Mouse (Mus musculus) hindbrain, embryonic 16.5 days (tissue): Measurements from ENCODE around the gene Zbtb8a. TPM values are rescaled to one million over a fixed set of nuclear protein-coding genes. Genes with fewer than 3 reads are reported as not detected.

Experiments
- ATAC-seq: fragments of 200-750 bp; cut with Nextera tagmentation; 2 replicates; pipeline ENCODE4 v1.8.0; 2017; ENCODE audit warnings: moderate TSS enrichment, moderate library complexity
- H3K27ac ChIP-seq: fragments of 300-500 bp; sonication (generic); 2 replicates; pipeline ENCODE4 v1.5.1; 2014; ENCODE audit warnings: low read depth, mild to moderate bottlenecking, control low read depth, low read length, moderate library complexity
- H3K27me3 ChIP-seq: fragments of 300-500 bp; sonication (generic); replicated peaks from 2 replicates; pipeline ENCODE4 v1.6.1; 2014; ENCODE audit warnings: low read length; ENCODE audit not compliant: control insufficient read depth, insufficient read depth
- H3K36me3 ChIP-seq: fragments of 300-500 bp; sonication (generic); 2 replicates; pipeline ENCODE4 v1.6.1; 2014; ENCODE audit warnings: mild to moderate bottlenecking, low read length, moderate library complexity, mixed read lengths; ENCODE audit not compliant: control insufficient read depth, insufficient read depth
- H3K4me1 ChIP-seq: fragments of 300-500 bp; sonication (generic); 2 replicates; pipeline ENCODE4 v1.6.1; 2014; ENCODE audit warnings: low read depth, low read length; ENCODE audit not compliant: control insufficient read depth, insufficient read depth
- H3K4me2 ChIP-seq: fragments of 300-500 bp; sonication (generic); 2 replicates; pipeline ENCODE4 v1.6.1; 2014; ENCODE audit warnings: mild to moderate bottlenecking, low read length, control low read depth, moderate library complexity
- H3K4me3 ChIP-seq: fragments of 300-500 bp; sonication (generic); 2 replicates; pipeline ENCODE4 v1.5.1; 2014; ENCODE audit warnings: mild to moderate bottlenecking, low read length, control low read depth, moderate library complexity
- H3K9ac ChIP-seq: fragments of 300-500 bp; sonication (generic); 2 replicates; pipeline ENCODE4 v1.6.1; 2014; ENCODE audit warnings: low read depth, mild to moderate bottlenecking, control low read depth, low read length, moderate library complexity
- H3K9me3 ChIP-seq: fragments of 300-500 bp; sonication (generic); 2 replicates; pipeline ENCODE4 v1.6.1; 2014; ENCODE audit warnings: mild to moderate bottlenecking, low read length, moderate library complexity; ENCODE audit not compliant: control insufficient read depth
- WGBS: fragments of 180-500 bp; shearing (Covaris S2); extraction: QIAGEN DNeasy Blood & Tissue Kit; methylation state at CpG from one replicate; pipeline ENCODE4 v1.1.7; 2014; 5-methylcytosine and 5-hydroxymethylcytosine counted together
- polyA plus RNA-seq: library from polyadenylated mRNA; unstranded; fragments of >200 nt; fragmentation: Nextera tagmentation; extraction: Ambion mirVana; gene quantifications from 2 replicates; pipeline ENCODE4 v1.2.1, GENCODE M21; 2015

The Zbtb8a gene
- polyA plus RNA-seq, 1 experiment from 2014 or later = 21.7 TPM

- H3K27ac ChIP-seq = no peak overlapping the region
- no peak overlapping the region for H3K9ac ChIP-seq
- no peaks in the 10 kb centered on the region for H3K4me1 ChIP-seq
- 40% methylated on average over 12 of the region's 12 CpGs for WGBS
- H3K27me3 ChIP-seq = no peaks in the 10 kb centered on the region
- H3K4me3 ChIP-seq = no peak overlapping the region
- ATAC-seq = no peak
- H3K36me3 ChIP-seq = no peaks in the 10 kb centered on the region
- no peak overlapping the region for H3K4me2 ChIP-seq
- H3K9me3 ChIP-seq = no peaks in the 10 kb centered on the region
Measured at GRCm38 (mm10) chr4:129394089-129394870, 16.4 kb upstream of the Zbtb8a start.

DNA sequence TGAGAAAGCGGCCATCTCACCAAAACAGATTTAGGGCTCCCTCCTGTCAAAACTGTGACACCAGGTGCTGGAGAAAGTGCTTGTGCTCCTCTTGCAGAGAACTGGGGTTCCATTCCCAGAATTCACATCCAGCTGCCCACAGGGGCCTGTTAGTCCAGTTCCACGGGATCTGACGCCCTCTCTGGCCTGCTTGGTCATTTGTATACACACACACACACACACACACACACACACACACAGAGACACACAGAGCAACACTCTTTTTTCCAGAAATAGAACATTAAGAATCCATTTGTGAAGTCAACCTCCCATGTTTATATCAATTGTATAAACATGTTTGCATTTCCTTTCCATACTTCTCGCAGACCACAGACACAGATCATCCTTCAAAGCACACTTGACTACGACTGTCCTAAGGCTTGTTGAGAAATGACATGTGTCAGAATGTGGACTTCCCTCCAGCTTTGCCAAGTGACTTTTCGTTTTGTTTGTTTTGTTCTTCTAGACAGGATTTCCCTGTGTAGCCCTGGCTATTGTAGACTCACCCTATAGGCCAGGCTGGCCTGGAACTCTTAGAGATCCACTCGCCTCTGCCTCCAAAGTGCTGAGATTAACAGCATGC, 13.1 kb upstream of the Zbtb8a start:
- H3K9me3 ChIP-seq = no peaks in the 10 kb centered on the region
- no peak for ATAC-seq

GRCm38 (mm10) chr4:129390216-129390743, 12.4 kb upstream of the Zbtb8a start:
- H3K27me3 ChIP-seq = no peaks in the 10 kb centered on the region
- H3K4me2 ChIP-seq = no peak overlapping the region
- 90% methylated on average over 14 of the region's 14 CpGs for WGBS
- no peak overlapping the region for H3K9ac ChIP-seq
- H3K36me3 ChIP-seq = no peaks in the 10 kb centered on the region
- no peak overlapping the region for H3K4me3 ChIP-seq
- no peak for ATAC-seq
- H3K4me1 ChIP-seq = no peaks in the 10 kb centered on the region
- H3K9me3 ChIP-seq = no peaks in the 10 kb centered on the region
- H3K27ac ChIP-seq = no peak overlapping the region

More for the DNA sequence above, 13.1 kb upstream of the Zbtb8a start:
- H3K4me2 ChIP-seq = no peak overlapping the region
- H3K9ac ChIP-seq = no peak overlapping the region
- H3K4me1 ChIP-seq = no peaks in the 10 kb centered on the region
- H3K27ac ChIP-seq = no peak overlapping the region
- no peaks in the 10 kb centered on the region for H3K36me3 ChIP-seq
- 87% methylated on average over 7 of the region's 7 CpGs for WGBS
- no peaks in the 10 kb centered on the region for H3K27me3 ChIP-seq
- no peak overlapping the region for H3K4me3 ChIP-seq

DNA sequence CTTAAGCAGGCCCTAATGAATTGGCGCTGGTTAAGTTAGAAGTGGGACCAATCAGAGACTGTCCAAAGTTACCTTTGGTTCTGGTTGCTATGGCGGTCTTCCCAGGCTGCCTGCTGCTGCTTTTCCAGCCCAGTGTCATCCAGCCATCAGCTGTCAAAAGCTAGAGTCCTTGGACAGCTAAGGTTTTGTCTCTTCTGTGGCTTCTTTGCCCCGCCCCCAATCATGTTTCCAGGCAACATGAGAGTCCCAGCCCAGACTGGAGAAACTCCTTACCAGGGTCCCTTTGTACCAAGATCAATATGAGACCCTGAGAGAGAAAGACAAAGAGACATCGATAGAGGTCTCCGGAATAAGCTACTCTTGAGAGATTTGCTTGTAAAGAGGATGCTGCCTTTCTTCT, 10.5 kb upstream of the Zbtb8a start:
- ATAC-seq = no peak
- H3K4me2 ChIP-seq = no peak overlapping the region
- no peaks in the 10 kb centered on the region for H3K4me1 ChIP-seq
- H3K27me3 ChIP-seq = no peaks in the 10 kb centered on the region
- H3K9ac ChIP-seq = no peak overlapping the region
- no peak overlapping the region for H3K4me3 ChIP-seq
- H3K36me3 ChIP-seq = no peaks in the 10 kb centered on the region
- no peak overlapping the region for H3K27ac ChIP-seq
- no peaks in the 10 kb centered on the region for H3K9me3 ChIP-seq
- WGBS = 50% methylated on average over 5 of the region's 5 CpGs

DNA sequence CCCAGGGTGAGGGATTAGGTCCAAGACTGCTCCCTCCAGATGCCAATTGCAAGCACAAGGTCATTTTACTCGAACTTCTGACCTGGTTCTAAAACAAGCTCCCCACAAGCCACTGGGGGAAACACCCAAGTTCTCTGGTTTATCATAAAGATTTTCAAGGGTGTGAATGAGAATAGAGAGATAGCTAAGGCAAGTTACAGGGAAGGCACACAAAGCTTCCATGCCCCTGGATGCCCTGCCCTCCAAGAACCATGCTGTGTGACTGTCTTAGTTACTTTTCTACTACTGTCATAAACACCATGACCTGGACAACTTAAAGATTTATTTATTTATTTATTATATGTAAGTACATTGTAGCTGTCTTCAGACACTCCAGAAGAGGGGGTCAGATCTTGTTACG, 9.1 kb upstream of the Zbtb8a start:
- Histone ChIP-seq H3K4me1 (no peaks in the 10 kb centered on the region), H3K4me3 (no peak overlapping the region), H3K27ac (no peak overlapping the region), H3K36me3 (no peaks in the 10 kb centered on the region), H3K4me2 (no peak overlapping the region), H3K9me3 (no peaks in the 10 kb centered on the region), H3K27me3 (no peaks in the 10 kb centered on the region), H3K9ac (no peak overlapping the region)
- 61% methylated on average over 1 of the region's 2 CpGs for WGBS
- ATAC-seq = no peak

GRCm38 (mm10) chr4:129386269-129386946, 8.5 kb upstream of the Zbtb8a start:
- no peak for ATAC-seq
- H3K9ac ChIP-seq = no peak overlapping the region
- H3K4me2 ChIP-seq = no peak overlapping the region
- H3K27me3 ChIP-seq = no peaks in the 10 kb centered on the region
- no peak overlapping the region for H3K27ac ChIP-seq
- no peaks in the 10 kb centered on the region for H3K9me3 ChIP-seq
- H3K36me3 ChIP-seq = no peaks in the 10 kb centered on the region
- no peaks in the 10 kb centered on the region for H3K4me1 ChIP-seq
- no peak overlapping the region for H3K4me3 ChIP-seq
- WGBS = 91% methylated on average over 8 of the region's 8 CpGs

DNA sequence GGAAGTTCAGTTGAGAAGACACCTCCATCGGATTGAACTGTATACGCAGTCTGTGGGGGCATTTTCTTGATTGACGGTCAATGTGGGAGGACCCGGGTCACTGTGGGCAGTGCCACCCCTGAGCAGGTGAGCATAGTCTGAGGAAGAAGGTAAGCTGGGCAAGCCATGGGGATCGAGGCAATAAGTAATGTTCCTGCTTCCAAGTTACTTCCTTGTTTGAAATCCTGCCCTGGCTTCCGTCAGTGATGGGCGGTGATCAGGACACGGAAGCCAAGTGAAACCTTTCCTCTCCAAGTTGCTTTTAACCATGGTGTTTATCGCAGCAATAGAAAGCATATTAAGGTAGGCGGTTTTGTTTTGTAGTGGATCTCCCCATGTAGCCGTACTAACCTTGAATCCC, 7.8 kb upstream of the Zbtb8a start:
- Histone ChIP-seq H3K9me3 (no peaks in the 10 kb centered on the region), H3K4me1 (no peaks in the 10 kb centered on the region), H3K27ac (no peak overlapping the region), H3K4me2 (no peak overlapping the region), H3K9ac (no peak overlapping the region), H3K27me3 (no peaks in the 10 kb centered on the region), H3K36me3 (no peaks in the 10 kb centered on the region), H3K4me3 (no peak overlapping the region)
- ATAC-seq = no peak
- 92% methylated on average over 11 of the region's 11 CpGs for WGBS

DNA sequence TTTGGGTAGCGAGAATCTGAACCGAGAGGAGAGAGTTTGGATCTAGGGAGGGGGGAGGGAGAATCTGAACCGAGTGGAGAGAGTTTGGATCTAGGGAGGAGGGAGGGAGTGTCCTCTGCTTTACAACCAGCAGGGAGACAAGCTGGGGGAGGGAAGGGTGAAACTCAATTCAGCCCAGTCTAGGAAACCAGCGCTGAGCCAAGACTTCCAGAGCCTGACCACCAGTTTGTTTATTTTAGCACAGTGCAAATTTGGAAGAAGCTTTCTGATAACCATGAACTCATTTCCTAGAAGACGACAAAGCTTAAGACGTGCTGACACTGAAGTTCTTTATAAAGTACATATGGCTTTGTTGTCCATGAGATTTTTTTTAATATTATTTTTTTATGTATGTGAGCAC, 6.5 kb upstream of the Zbtb8a start:
- Histone ChIP-seq H3K9me3 (no peaks in the 10 kb centered on the region), H3K9ac (no peak overlapping the region), H3K4me3 (no peak overlapping the region), H3K27ac (no peak overlapping the region), H3K4me2 (no peak overlapping the region), H3K4me1 (no peaks in the 10 kb centered on the region), H3K36me3 (no peaks in the 10 kb centered on the region), H3K27me3 (no peaks in the 10 kb centered on the region)
- ATAC-seq = no peak
- 33% methylated on average over 6 of the region's 6 CpGs for WGBS

- Histone ChIP-seq H3K9me3 (no peaks in the 10 kb centered on the region), H3K4me3 (no peak overlapping the region), H3K9ac (no peak overlapping the region), H3K4me1 (no peaks in the 10 kb centered on the region), H3K27me3 (no peaks in the 10 kb centered on the region), H3K36me3 (no peaks in the 10 kb centered on the region), H3K4me2 (no peak overlapping the region), H3K27ac (no peak overlapping the region)
- no peak for ATAC-seq
- 92% methylated on average over 3 of the region's 3 CpGs for WGBS
Measured at GRCm38 (mm10) chr4:129383586-129383985, 5.7 kb upstream of the Zbtb8a start.
